ENCODE assay signal across 7 mouse cellular contexts in genomic region chr10:80999362-81000196, GRCm38 (mm10). TPM values are rescaled to one million over a fixed set of nuclear protein-coding genes. Genes with fewer than 3 reads are reported as not detected.
DNase-seq lines count a peak whose midpoint lies in the region; ATAC-seq lines count a peak whose summit lies in the region.

No protein-coding gene starts in this region.

- no peaks in the 10 kb centered on the region for H3K36me3 ChIP-seq in midbrain, embryonic 12.5 days

- peak; percentile 81 for ATAC-seq in granulocyte monocyte progenitor cell, adult 5-6 weeks (replicated peaks; ENCODE audit: poor library complexity, severe bottlenecking)
- ATAC-seq in midbrain, embryonic 12.5 days (ENCODE audit: low FRiP score, low read depth), result peak; percentile 70

- H3K4me2 ChIP-seq in midbrain, embryonic 12.5 days (replicated peaks), result peak overlapping the region; percentile 8; the same call in 1 of the 2 replicates

- no peak overlapping the region for H3K9ac ChIP-seq in midbrain, embryonic 12.5 days (replicated peaks)

- intact Hi-C loops in left cerebral cortex, postnatal 4 days (cut with DNase I), result loop anchor here (5.0 kb wide), 2 partner anchors 38 to 172 kb away; partner anchors contain the start of genes Oaz1 and Slc39a3

- WGBS in midbrain, embryonic 12.5 days, result 35% methylated on average over 37 of the region's 37 CpGs

- peaks cover 18% of the 10 kb centered on the region for H3K4me1 ChIP-seq in midbrain, embryonic 12.5 days

- H3K4me3 ChIP-seq in midbrain, embryonic 12.5 days, result no peak overlapping the region

- peaks cover 34% of the 10 kb centered on the region for H3K27me3 ChIP-seq in midbrain, embryonic 12.5 days

- no peak overlapping the region for H3K27ac ChIP-seq in midbrain, embryonic 12.5 days (replicated peaks)

- peak; percentile 92 for DNase-seq in adrenal gland, postnatal 10 days
- peak; percentile 86 for DNase-seq in embryo, embryonic 9.5 days (ENCODE audit: extremely low spot score)
- DNase-seq in kidney, adult 11 months, result peak; percentile 80
- peak; percentile 83 for DNase-seq in left cerebral cortex, postnatal 4 days
- peak; percentile 80 for DNase-seq in skeletal muscle tissue, adult 2 months (ENCODE audit: low read depth, low spot score)

- no peaks in the 10 kb centered on the region for H3K9me3 ChIP-seq in midbrain, embryonic 12.5 days

RNA-seq across cellular contexts. Expression of gene Gng7, which starts 15.2 kb away (rescaled TPM):
- total RNA-seq in adrenal gland, postnatal 10 days (2021), result 1 to 10 TPM; 5.4 to 6.4 TPM
- total RNA-seq in granulocyte monocyte progenitor cell, adult 5-6 weeks (2014; fragmentation: Nextera tagmentation), result 0.30 and 1.5 TPM in 2 replicates
- 0.09 and 0.46 TPM in 2 replicates for total RNA-seq in granulocyte monocyte progenitor cell, adult 5-6 weeks (2017)
- 100 to 1,000 TPM in 1 of 2 experiments, 10 to 100 TPM in 1; 96.7 to 106 TPM for total RNA-seq in left cerebral cortex, postnatal 4 days (2021)
- 8.8 and 9.3 TPM in 2 replicates for polyA plus RNA-seq in midbrain, embryonic 12.5 days (2016; fragmentation: Nextera tagmentation; extraction: Ambion mirVana)

RNA-seq across cellular contexts. Expression of gene Diras1, which starts 25.9 kb away (rescaled TPM):
- total RNA-seq in adrenal gland, postnatal 10 days (2021), result 1 to 10 TPM; 2.8 to 3.4 TPM
- not detected in 2 replicates for total RNA-seq in granulocyte monocyte progenitor cell, adult 5-6 weeks (2014; fragmentation: Nextera tagmentation)
- total RNA-seq in granulocyte monocyte progenitor cell, adult 5-6 weeks (2017), result not detected in 2 replicates
- total RNA-seq in left cerebral cortex, postnatal 4 days (2021), result 100 to 1,000 TPM; 104 to 111 TPM
- 11.3 and 13.4 TPM in 2 replicates for polyA plus RNA-seq in midbrain, embryonic 12.5 days (2016; fragmentation: Nextera tagmentation; extraction: Ambion mirVana)

RNA-seq across cellular contexts. Expression of gene Slc39a3, which starts 37.6 kb away (rescaled TPM):
- 10 to 100 TPM; 28.5 to 32.8 TPM for total RNA-seq in adrenal gland, postnatal 10 days (2021)
- total RNA-seq in granulocyte monocyte progenitor cell, adult 5-6 weeks (2014; fragmentation: Nextera tagmentation), result 3.1 and 5.9 TPM in 2 replicates
- total RNA-seq in granulocyte monocyte progenitor cell, adult 5-6 weeks (2017), result 4.3 and 5.3 TPM in 2 replicates
- total RNA-seq in left cerebral cortex, postnatal 4 days (2021), result 10 to 100 TPM; 57.8 to 59.8 TPM
- 33.1 and 34.9 TPM in 2 replicates for polyA plus RNA-seq in midbrain, embryonic 12.5 days (2016; fragmentation: Nextera tagmentation; extraction: Ambion mirVana)

Comparison
In these comparisons a context has a peak if more than half of its experiments do, and no peak if none do; other contexts are left out.
1. RNA of gene Gng7, which starts 15.2 kb away (total RNA-seq): 96.7 to 106 TPM in left cerebral cortex, postnatal 4 days; 5.4 to 6.4 TPM in adrenal gland, postnatal 10 days and 0.09 to 1.5 TPM in granulocyte monocyte progenitor cell, adult 5-6 weeks; every median in the first group is over 10 times any median in the second.
2. RNA of gene Diras1, which starts 25.9 kb away (total RNA-seq): 104 to 111 TPM in left cerebral cortex, postnatal 4 days; 2.8 to 3.4 TPM in adrenal gland, postnatal 10 days and not detected in granulocyte monocyte progenitor cell, adult 5-6 weeks; every median in the first group is over 10 times any median in the second.
3. RNA of gene Slc39a3, which starts 37.6 kb away (total RNA-seq): 57.8 to 59.8 TPM in left cerebral cortex, postnatal 4 days and 28.5 to 32.8 TPM in adrenal gland, postnatal 10 days; 3.1 to 5.9 TPM in granulocyte monocyte progenitor cell, adult 5-6 weeks; every median in the first group is over 4 times any median in the second.
4. Peak in every context shown above with its lines, with median percentiles within 50 percentile points of each other: DNase-seq.